Mouse (Mus musculus): ENCODE measurements at regions not wholly inside any gene's neighbourhood (a gene's known extent, or its start where the extent isn't known, plus 50 kb on each side); places are given as distances from the start of the nearest gene placed in this dataset.

DNA sequence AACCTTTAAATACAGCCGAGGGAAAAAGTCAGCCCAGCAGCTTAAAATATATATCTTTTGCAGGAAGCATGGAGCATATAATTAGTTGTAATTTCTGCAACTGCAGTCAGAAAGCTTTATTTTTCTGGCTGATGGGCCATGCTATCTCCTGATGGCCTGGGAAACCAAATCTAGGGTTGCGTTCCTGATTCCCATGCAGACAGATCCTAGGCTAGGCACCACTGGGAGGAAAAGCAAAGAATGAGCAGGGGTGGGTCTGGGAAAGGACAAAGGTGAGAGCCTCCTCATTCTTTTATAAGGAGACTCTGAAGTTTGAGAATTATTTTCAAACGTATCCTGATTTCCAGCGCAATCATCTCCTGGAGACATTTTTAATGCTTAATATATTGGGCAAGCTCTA lies 92.9 kb downstream of the Fzd1 start:
- Histone ChIP-seq H3K4me3 (ENCODE audit: low read depth, low read length) (no peak overlapping the region), H3K4me1 (replicated peaks; ENCODE audit: control insufficient read depth, insufficient read depth, low read length) (0 out of 2 replicates have a peak, but pooled peaks cover 7% of the 10 kb centered on the region), H3K9ac (ENCODE audit: low read depth, low read length) (no peak overlapping the region), H3K27ac (ENCODE audit: low read depth, low read length) (no peak overlapping the region), H3K27me3 (replicated peaks; ENCODE audit: control insufficient read depth, insufficient read depth, low read length) (no peaks in the 10 kb centered on the region), H3K4me2 (replicated peaks; ENCODE audit: low read depth) (no peak overlapping the region), H3K9me3 (ENCODE audit: control insufficient read depth) (no peaks in the 10 kb centered on the region), H3K36me3 (ENCODE audit: control insufficient read depth, insufficient read depth) (no peaks in the 10 kb centered on the region)
- WGBS: 62% methylated on average over 4 of the region's 4 CpGs
- ATAC-seq: no peak
- no peak for TF ChIP-seq CTCF (IDR thresholded peaks at IDR 0.05; ENCODE audit: low read depth)

DNA sequence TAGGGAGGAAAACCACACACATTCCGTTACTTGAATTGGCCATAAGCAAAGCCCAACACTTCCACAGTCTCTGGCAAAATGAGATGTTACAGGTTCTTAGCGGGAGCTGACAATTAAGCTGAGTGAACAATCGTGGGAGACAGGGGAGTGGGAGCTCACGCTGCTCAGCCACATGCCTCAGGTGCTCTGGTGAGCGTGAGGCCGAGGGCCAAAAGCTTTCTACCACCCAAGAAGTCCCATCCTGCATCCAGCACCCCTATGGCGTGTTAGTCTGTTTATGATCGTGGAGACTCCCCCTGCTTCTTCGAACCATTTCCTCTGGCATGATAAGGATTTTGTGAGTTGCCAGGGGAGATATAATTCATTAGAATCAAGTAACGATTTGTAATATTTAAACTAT lies 93.3 kb downstream of the Fzd1 start:
- Histone ChIP-seq H3K36me3 (ENCODE audit: control insufficient read depth, insufficient read depth) (no peaks in the 10 kb centered on the region), H3K4me1 (replicated peaks; ENCODE audit: control insufficient read depth, insufficient read depth, low read length) (0 out of 2 replicates have a peak, but pooled peaks cover 7% of the 10 kb centered on the region), H3K27ac (ENCODE audit: low read depth, low read length) (no peak overlapping the region), H3K4me3 (ENCODE audit: low read depth, low read length) (no peak overlapping the region), H3K27me3 (replicated peaks; ENCODE audit: control insufficient read depth, insufficient read depth, low read length) (no peaks in the 10 kb centered on the region), H3K4me2 (replicated peaks; ENCODE audit: low read depth) (no peak overlapping the region), H3K9ac (ENCODE audit: low read depth, low read length) (no peak overlapping the region), H3K9me3 (ENCODE audit: control insufficient read depth) (no peaks in the 10 kb centered on the region)
- whole genome bisulfite sequencing: 63% methylated on average over 10 of the region's 10 CpGs
- no peak for ATAC-seq
- TF ChIP-seq CTCF (IDR thresholded peaks at IDR 0.05; ENCODE audit: low read depth): no peak

DNA sequence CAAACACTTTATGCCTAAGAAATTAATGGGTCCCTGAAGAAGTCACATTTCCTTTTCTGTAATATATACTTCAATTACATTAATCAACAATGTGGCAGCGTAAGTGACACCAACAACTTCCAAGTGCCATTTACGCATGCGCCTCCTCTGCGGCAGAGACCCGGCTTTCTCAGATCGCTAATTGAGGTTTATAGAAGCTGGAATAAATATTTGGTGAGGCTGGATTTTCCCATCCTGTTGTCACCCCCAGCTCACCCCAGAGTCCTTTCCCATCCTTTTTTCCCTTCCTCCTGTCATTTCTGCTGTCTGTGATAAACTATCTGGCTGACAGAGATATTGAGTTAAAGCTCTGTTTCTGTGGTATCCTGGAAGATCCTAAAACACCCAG lies 95.6 kb downstream of the Fzd1 start:
- no peaks in the 10 kb centered on the region for H3K36me3 ChIP-seq (ENCODE audit: control insufficient read depth, insufficient read depth)
- 31% methylated on average over 6 of the region's 6 CpGs for WGBS
- 0 out of 2 replicates have a peak, but pooled peaks cover 7% of the 10 kb centered on the region for H3K4me1 ChIP-seq (replicated peaks; ENCODE audit: control insufficient read depth, insufficient read depth, low read length)
- no peak for TF ChIP-seq CTCF (IDR thresholded peaks at IDR 0.05; ENCODE audit: low read depth)
- H3K27me3 ChIP-seq (replicated peaks; ENCODE audit: control insufficient read depth, insufficient read depth, low read length): no peaks in the 10 kb centered on the region
- H3K9me3 ChIP-seq (ENCODE audit: control insufficient read depth): no peaks in the 10 kb centered on the region
- peak overlapping the region; percentile 45; the same call in 1 of the 2 replicates for H3K4me2 ChIP-seq (replicated peaks; ENCODE audit: low read depth)
- no peak for ATAC-seq
- no peak overlapping the region for H3K27ac ChIP-seq (ENCODE audit: low read depth, low read length)
- H3K4me3 ChIP-seq (ENCODE audit: low read depth, low read length): no peak overlapping the region
- no peak overlapping the region for H3K9ac ChIP-seq (ENCODE audit: low read depth, low read length)

DNA sequence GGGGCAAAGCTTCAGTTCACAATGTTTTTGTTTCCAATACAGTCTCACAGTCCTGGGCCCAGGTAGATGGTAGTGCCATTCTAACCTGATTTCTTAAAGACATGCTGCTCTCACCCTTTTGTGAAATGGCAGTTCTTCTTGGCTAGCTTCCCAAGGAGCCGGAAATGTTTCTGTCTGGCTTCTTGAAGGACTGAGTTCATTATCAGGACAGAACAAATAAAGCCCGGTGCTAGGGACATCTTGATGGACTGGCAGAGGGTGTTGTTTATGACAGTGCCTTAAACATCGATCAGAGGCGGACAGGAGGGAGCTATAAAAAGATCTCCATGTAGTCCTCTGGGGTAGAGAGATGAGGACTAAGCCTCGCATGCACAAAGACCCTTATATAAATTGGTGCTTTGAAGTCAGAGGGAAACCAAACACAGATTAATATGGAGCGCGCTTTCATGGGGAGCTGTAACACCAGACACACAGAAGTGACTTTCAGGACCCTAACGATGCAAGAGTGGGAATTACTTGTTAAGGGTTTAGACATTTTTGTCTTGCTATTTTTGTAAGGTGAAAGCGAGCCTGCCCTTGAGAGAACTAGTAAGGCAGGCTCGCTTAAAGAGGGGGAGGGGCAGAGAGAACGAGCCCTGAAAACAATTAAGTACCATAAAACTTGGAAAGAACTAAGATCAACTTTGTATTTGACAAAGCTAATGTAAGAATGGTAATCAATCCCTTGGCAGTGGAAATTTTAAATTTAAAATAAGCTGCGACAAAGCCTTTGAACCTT lies 96.2 kb downstream of the Fzd1 start:
- Histone ChIP-seq H3K27me3 (replicated peaks; ENCODE audit: control insufficient read depth, insufficient read depth, low read length) (no peaks in the 10 kb centered on the region), H3K36me3 (ENCODE audit: control insufficient read depth, insufficient read depth) (no peaks in the 10 kb centered on the region), H3K9ac (ENCODE audit: low read depth, low read length) (no peak overlapping the region), H3K4me3 (ENCODE audit: low read depth, low read length) (no peak overlapping the region), H3K4me2 (replicated peaks; ENCODE audit: low read depth) (peak overlapping the region; percentile 45), H3K27ac (ENCODE audit: low read depth, low read length) (no peak overlapping the region), H3K4me1 (replicated peaks; ENCODE audit: control insufficient read depth, insufficient read depth, low read length) (0 out of 2 replicates have a peak, but pooled peaks cover 7% of the 10 kb centered on the region), H3K9me3 (ENCODE audit: control insufficient read depth) (no peaks in the 10 kb centered on the region)
- ATAC-seq: no peak
- WGBS: 12% methylated on average over 12 of the region's 12 CpGs
- no peak for TF ChIP-seq CTCF (IDR thresholded peaks at IDR 0.05; ENCODE audit: low read depth)

DNA sequence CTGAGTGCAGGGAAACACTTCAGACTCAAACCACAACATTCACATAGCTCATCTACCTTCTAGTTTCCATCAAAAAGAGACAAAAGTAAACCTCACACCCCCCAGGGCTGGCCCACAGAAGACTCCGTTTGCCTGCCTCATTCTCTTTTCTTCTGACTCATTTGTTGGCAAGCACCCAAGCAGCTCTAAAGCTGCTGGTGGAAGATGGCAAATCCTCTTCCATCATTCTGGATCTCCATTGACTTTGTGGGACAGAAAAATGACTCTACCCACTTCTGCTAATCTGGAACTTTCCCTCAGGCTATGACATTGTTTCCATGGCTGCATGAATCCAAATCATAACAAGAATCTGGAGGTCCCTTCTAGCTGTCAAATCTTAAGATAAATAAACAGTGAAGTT lies 99.9 kb downstream of the Fzd1 start:
- Histone ChIP-seq H3K27ac (ENCODE audit: low read depth, low read length) (no peak overlapping the region), H3K36me3 (ENCODE audit: control insufficient read depth, insufficient read depth) (no peaks in the 10 kb centered on the region), H3K4me3 (ENCODE audit: low read depth, low read length) (no peak overlapping the region), H3K4me1 (replicated peaks; ENCODE audit: control insufficient read depth, insufficient read depth, low read length) (0 out of 2 replicates have a peak, but pooled peaks cover 7% of the 10 kb centered on the region), H3K4me2 (replicated peaks; ENCODE audit: low read depth) (no peak overlapping the region), H3K9me3 (ENCODE audit: control insufficient read depth) (no peaks in the 10 kb centered on the region), H3K27me3 (replicated peaks; ENCODE audit: control insufficient read depth, insufficient read depth, low read length) (no peaks in the 10 kb centered on the region), H3K9ac (ENCODE audit: low read depth, low read length) (no peak overlapping the region)
- WGBS: 21% methylated on average over 1 of the region's 1 CpGs
- ATAC-seq: no peak
- TF ChIP-seq CTCF (IDR thresholded peaks at IDR 0.05; ENCODE audit: low read depth): no peak

DNA sequence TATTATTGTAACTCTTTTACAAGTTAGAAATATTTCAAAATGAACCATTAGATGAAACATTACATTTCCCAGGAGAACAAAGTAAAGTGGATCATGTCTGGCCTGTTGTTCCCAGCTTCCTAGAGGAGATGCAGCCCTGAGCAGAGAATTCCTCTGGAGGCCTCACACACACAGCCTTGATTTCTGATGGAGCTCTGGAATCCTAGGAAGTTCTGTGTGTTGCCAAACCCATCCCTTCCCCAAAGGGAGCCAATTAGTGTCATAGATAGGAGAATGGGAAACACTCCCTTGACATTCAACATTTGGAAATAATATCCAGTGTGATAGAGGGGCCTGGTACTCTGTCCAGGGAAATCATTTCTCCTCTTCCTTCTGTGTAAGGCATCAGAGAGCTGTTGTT lies 103.6 kb downstream of the Fzd1 start:
- H3K4me2 ChIP-seq (replicated peaks; ENCODE audit: low read depth): no peak overlapping the region
- no peak overlapping the region for H3K9ac ChIP-seq (ENCODE audit: low read depth, low read length)
- ATAC-seq: no peak
- TF ChIP-seq CTCF (IDR thresholded peaks at IDR 0.05; ENCODE audit: low read depth): no peak
- no peaks in the 10 kb centered on the region for H3K27me3 ChIP-seq (replicated peaks; ENCODE audit: control insufficient read depth, insufficient read depth, low read length)
- no peak overlapping the region for H3K4me3 ChIP-seq (ENCODE audit: low read depth, low read length)
- no peak overlapping the region for H3K27ac ChIP-seq (ENCODE audit: low read depth, low read length)
- no peaks in the 10 kb centered on the region for H3K36me3 ChIP-seq (ENCODE audit: control insufficient read depth, insufficient read depth)
- no peaks in the 10 kb centered on the region for H3K4me1 ChIP-seq (replicated peaks; ENCODE audit: control insufficient read depth, insufficient read depth, low read length)
- H3K9me3 ChIP-seq (ENCODE audit: control insufficient read depth): no peaks in the 10 kb centered on the region

Data from intestine, postnatal 0 days (tissue).